Mouse (Mus musculus) MEL (cell line): ENCODE results near the gene Il17ra. TPM values are rescaled to one million over a fixed set of nuclear protein-coding genes. Genes with fewer than 3 reads are reported as not detected.
A peak's percentile ranks its signal among the peaks of the same experiment; 100 is the strongest.

ENCODE experiments used
- DNase-seq: peaks from one replicate; pipeline ENCODE4 v3.0.0; 2011; ENCODE audit warnings: low read depth, low spot score
- H3K27ac ChIP-seq: 2 replicates; pipeline ENCODE4 v1.5.1; 2012; ENCODE audit warnings: low read depth, mild to moderate bottlenecking, control low read depth, low read length, moderate library complexity; ENCODE audit not compliant: control insufficient read depth
- H3K27me3 ChIP-seq, 2 experiments: fragments of 150-350 bp in 1 of 2; sonication (generic) in 1 of 2; 2 replicates each; pipeline ENCODE4 v1.6.1; 2012; ENCODE audit warnings: low read length in 2 of 2, mild to moderate bottlenecking in 2 of 2, improper control_type of control experiment in 1 of 2, moderate library complexity in 1 of 2; ENCODE audit not compliant: insufficient read depth in 2 of 2, control insufficient read depth in 1 of 2
- H3K36me3 ChIP-seq, 2 experiments: 2 replicates each; pipeline ENCODE4 v1.6.1; 2012 to 2014; ENCODE audit warnings: low read length in 2 of 2, improper control_type of control experiment in 1 of 2, inconsistent platforms in 1 of 2, mild to moderate bottlenecking in 1 of 2; ENCODE audit not compliant: insufficient read depth in 2 of 2, control insufficient read depth in 1 of 2
- H3K4me1 ChIP-seq, 2 experiments: fragments of 150-350 bp in 1 of 2; sonication (generic) in 1 of 2; 2 replicates each; pipeline ENCODE4 v1.6.1; 2012; ENCODE audit warnings: low read length in 2 of 2, improper control_type of control experiment in 1 of 2, mild to moderate bottlenecking in 1 of 2; ENCODE audit not compliant: insufficient read depth in 2 of 2, control insufficient read depth in 1 of 2
- H3K4me3 ChIP-seq, 2 experiments: fragments of 150-350 bp in 1 of 2; sonication (generic) in 1 of 2; 2 replicates each; pipeline ENCODE4 v1.5.1; 2012; ENCODE audit warnings: low read depth in 2 of 2, low read length in 2 of 2, mild to moderate bottlenecking in 2 of 2, moderate library complexity in 2 of 2, control low read depth in 1 of 2, improper control_type of control experiment in 1 of 2; ENCODE audit not compliant: control insufficient read depth in 1 of 2, insufficient read depth in 1 of 2
- H3K79me2 ChIP-seq: 2 replicates; pipeline ENCODE4 v1.6.1; 2012; ENCODE audit warnings: mild to moderate bottlenecking, low read length, moderate library complexity; ENCODE audit not compliant: control insufficient read depth, poor library complexity, insufficient read depth
- H3K9ac ChIP-seq: 2 replicates; pipeline ENCODE4 v1.6.1; 2012; ENCODE audit warnings: low read depth, mild to moderate bottlenecking, control low read depth, low read length, moderate library complexity; ENCODE audit not compliant: control insufficient read depth, poor library complexity, severe bottlenecking
- H3K9me3 ChIP-seq: fragments of 150-350 bp; sonication (generic); replicated peaks from 2 replicates; pipeline ENCODE4 v1.6.1; 2012; ENCODE audit warnings: mild to moderate bottlenecking, low read length, improper control_type of control experiment, moderate library complexity; ENCODE audit not compliant: insufficient read depth
- BHLHE40 ChIP-seq: IDR thresholded peaks from 2 replicates; pipeline ENCODE4 v1.6.1; 2012; ENCODE audit warnings: low read depth, mild to moderate bottlenecking, inconsistent platforms, low read length, improper control_type of control experiment, borderline replicate concordance
- CHD2 ChIP-seq: IDR thresholded peaks from 2 replicates; pipeline ENCODE4 v1.6.1; 2011; ENCODE audit warnings: low read length, improper control_type of control experiment
- CTCF ChIP-seq, 3 experiments: IDR thresholded peaks in 2 of 3; conservative IDR thresholded peaks in 1 of 3; 2 replicates each; pipeline ENCODE4 v1.5.1; 2011 to 2012; ENCODE audit warnings: low read length in 3 of 3, low read depth in 2 of 3, mild to moderate bottlenecking in 2 of 3, improper control_type of control experiment in 1 of 3, inconsistent platforms in 1 of 3, mixed read lengths in 1 of 3, moderate library complexity in 1 of 3; ENCODE audit not compliant: control insufficient read depth in 1 of 3, insufficient read depth in 1 of 3, poor library complexity in 1 of 3, severe bottlenecking in 1 of 3
- E2F4 ChIP-seq: IDR thresholded peaks from 2 replicates; pipeline ENCODE4 v1.6.1; 2011; ENCODE audit warnings: low read depth, low read length, improper control_type of control experiment, borderline replicate concordance
- EP300 ChIP-seq, 2 experiments: IDR thresholded peaks; 2 replicates each; pipeline ENCODE4 v1.6.1; 2011; ENCODE audit warnings: improper control_type of control experiment in 2 of 2, low read length in 2 of 2, low read depth in 1 of 2, mild to moderate bottlenecking in 1 of 2
- ETS1 ChIP-seq: IDR thresholded peaks from 2 replicates; pipeline ENCODE4 v1.6.1; 2012; ENCODE audit warnings: low read depth, mild to moderate bottlenecking, inconsistent platforms, low read length, improper control_type of control experiment, moderate library complexity
- GABPA ChIP-seq: IDR thresholded peaks from 2 replicates; pipeline ENCODE4 v1.6.1; 2012; ENCODE audit warnings: low read depth, mild to moderate bottlenecking, inconsistent platforms, low read length, improper control_type of control experiment, moderate library complexity
- HCFC1 ChIP-seq: IDR thresholded peaks from 2 replicates; pipeline ENCODE4 v1.6.1; 2012; ENCODE audit warnings: low read depth, mild to moderate bottlenecking, inconsistent platforms, low read length, improper control_type of control experiment, moderate library complexity
- MAFK ChIP-seq: IDR thresholded peaks from 2 replicates; pipeline ENCODE4 v1.6.1; 2011; ENCODE audit warnings: low read depth, mild to moderate bottlenecking, low read length, improper control_type of control experiment, borderline replicate concordance
- MAX ChIP-seq: IDR thresholded peaks from 2 replicates; pipeline ENCODE4 v1.6.1; 2011; ENCODE audit warnings: low read length, improper control_type of control experiment
- MXI1 ChIP-seq: IDR thresholded peaks from 2 replicates; pipeline ENCODE4 v1.6.1; 2011; ENCODE audit warnings: mild to moderate bottlenecking, low read depth, low read length, improper control_type of control experiment
- MYC ChIP-seq: IDR thresholded peaks from 2 replicates; pipeline ENCODE4 v1.6.1; 2011; ENCODE audit warnings: low read depth, mild to moderate bottlenecking, low read length, improper control_type of control experiment, moderate library complexity
- POLR2A ChIP-seq, 2 experiments: IDR thresholded peaks; 2 replicates each; pipeline ENCODE4 v1.6.1; 2011 to 2012; ENCODE audit warnings: low read length in 2 of 2, mild to moderate bottlenecking in 2 of 2, control low read depth in 1 of 2, improper control_type of control experiment in 1 of 2, low read depth in 1 of 2, moderate library complexity in 1 of 2; ENCODE audit not compliant: control insufficient read depth in 1 of 2, insufficient read depth in 1 of 2, poor library complexity in 1 of 2
- POLR2AphosphoS2 ChIP-seq: IDR thresholded peaks from 2 replicates; pipeline ENCODE4 v1.6.1; 2011; ENCODE audit warnings: low read length, improper control_type of control experiment
- RAD21 ChIP-seq: IDR thresholded peaks from 2 replicates; pipeline ENCODE4 v1.6.1; 2011; ENCODE audit warnings: mild to moderate bottlenecking, low read depth, low read length, improper control_type of control experiment
- RCOR1 ChIP-seq: IDR thresholded peaks from 2 replicates; pipeline ENCODE4 v1.6.1; 2012; ENCODE audit warnings: low read depth, mild to moderate bottlenecking, inconsistent platforms, low read length, improper control_type of control experiment
- SIN3A ChIP-seq: IDR thresholded peaks from 2 replicates; pipeline ENCODE4 v1.6.1; 2012; ENCODE audit warnings: low read length, improper control_type of control experiment, inconsistent platforms
- SMC3 ChIP-seq: IDR thresholded peaks from 2 replicates; pipeline ENCODE4 v1.6.1; 2011; ENCODE audit warnings: low read depth, low read length, improper control_type of control experiment
- TCF12 ChIP-seq: IDR thresholded peaks from 2 replicates; pipeline ENCODE4 v1.6.1; 2014; ENCODE audit warnings: low read depth, mild to moderate bottlenecking, inconsistent platforms, low read length, improper control_type of control experiment, moderate library complexity
- UBTF ChIP-seq: IDR thresholded peaks from 2 replicates; pipeline ENCODE4 v1.6.1; 2012; ENCODE audit warnings: low read depth, mild to moderate bottlenecking, inconsistent platforms, low read length, improper control_type of control experiment, moderate library complexity, borderline replicate concordance; ENCODE audit not compliant: insufficient read depth
- USF1 ChIP-seq: IDR thresholded peaks from 2 replicates; pipeline ENCODE4 v1.6.1; 2014; ENCODE audit warnings: low read depth, mild to moderate bottlenecking, inconsistent platforms, low read length, improper control_type of control experiment, moderate library complexity
- USF2 ChIP-seq, 2 experiments: IDR thresholded peaks; 2 replicates each; pipeline ENCODE4 v1.6.1; 2011 to 2012; ENCODE audit warnings: improper control_type of control experiment in 2 of 2, low read length in 2 of 2, borderline replicate concordance in 1 of 2, inconsistent platforms in 1 of 2, low read depth in 1 of 2, mild to moderate bottlenecking in 1 of 2; ENCODE audit not compliant: insufficient read depth in 1 of 2
- ZC3H11A ChIP-seq: IDR thresholded peaks from 2 replicates; pipeline ENCODE4 v1.6.1; 2012; ENCODE audit warnings: low read depth, mild to moderate bottlenecking, inconsistent platforms, low read length, improper control_type of control experiment
- ZMIZ1 ChIP-seq: IDR thresholded peaks from 2 replicates; pipeline ENCODE4 v1.6.1; 2012; ENCODE audit warnings: low read depth, mild to moderate bottlenecking, inconsistent platforms, low read length, improper control_type of control experiment, moderate library complexity
- polyA plus RNA-seq, 2 experiments: library from polyadenylated mRNA; stranded (reverse) in 1 of 2; unstranded in 1 of 2; fragments of >175 nt in 1 of 2; fragments of >200 nt in 1 of 2; gene quantifications; 2 replicates each; pipeline versions ENCODE4 v1.2.1 to v1.2.4; 2012; ENCODE audit warnings: low replicate concordance in 2 of 2, low read depth in 1 of 2; ENCODE audit not compliant: insufficient read length in 2 of 2, insufficient read depth in 1 of 2, missing spikeins in 1 of 2
- total RNA-seq: library from RNA; depleted of rRNA; stranded (reverse); fragments of 300-350 nt; gene quantifications from 2 replicates; pipeline ENCODE4 v1.2.3, GENCODE M21; 2012

Gene Il17ra
- total and polyA plus RNA-seq, 3 experiments, result 18.0 to 43.3 TPM; not detected in 1

DNA sequence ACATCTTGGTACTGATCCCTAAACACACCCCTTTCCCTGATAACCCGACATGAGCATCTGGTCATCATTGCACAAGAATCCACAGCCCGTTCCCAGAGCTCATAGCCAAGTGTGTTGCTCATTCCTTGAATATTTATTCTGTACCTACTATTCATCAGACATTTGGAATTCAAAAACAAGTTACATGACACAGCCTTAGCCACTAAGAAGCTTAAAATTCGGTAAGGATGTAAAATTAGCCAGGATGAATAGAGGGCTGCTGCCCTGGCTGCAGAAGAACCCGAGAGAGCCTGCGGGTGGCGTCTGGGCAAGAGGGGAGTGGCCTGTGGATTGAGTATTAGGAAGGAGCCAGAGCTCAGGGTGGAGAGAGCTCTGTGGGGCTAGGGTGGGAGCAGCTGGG lies 19.7 kb downstream of the Il17ra start:
- Histone ChIP-seq H3K27ac (no peak overlapping the region), H3K4me1 (peaks cover 9 to 18% of the 10 kb centered on the region in 2 experiments), H3K36me3 (peaks cover 2 to 18% of the 10 kb centered on the region in 2 experiments), H3K27me3 (no peaks in the 10 kb centered on the region), H3K9ac (no peak overlapping the region), H3K4me3 (no peak overlapping the region), H3K9me3 (no peaks in the 10 kb centered on the region), H3K79me2 (no peaks in the 10 kb centered on the region)
- TF ChIP-seq RAD21, result no peak
- DNase-seq, result no peak

GRCm38 (mm10) chr6:120483211-120483626 lies 20.2 kb downstream of the Il17ra start:
- Histone ChIP-seq H3K9ac (no peak overlapping the region), H3K4me3 (no peak overlapping the region), H3K27ac (no peak overlapping the region), H3K9me3 (no peaks in the 10 kb centered on the region), H3K36me3 (peaks cover 2 to 18% of the 10 kb centered on the region in 2 experiments), H3K27me3 (no peaks in the 10 kb centered on the region), H3K4me1 (peaks cover 9 to 18% of the 10 kb centered on the region in 2 experiments), H3K79me2 (no peaks in the 10 kb centered on the region)
- TF ChIP-seq CTCF (IDR thresholded peaks at IDR 0.05 in 2 of 3, conservative IDR thresholded peaks at IDR 0.05 in 1 of 3; ENCODE audit: control insufficient read depth in 1 of 3, insufficient read depth in 1 of 3, low read depth in 2 of 3, low read length in 3 of 3, poor library complexity in 1 of 3, severe bottlenecking in 1 of 3), result peak; percentile 59 to 71 (median 66)
- peak; percentile 39; the same call in 1 of the 2 replicates for TF ChIP-seq SIN3A
- no peak for TF ChIP-seq MXI1
- TF ChIP-seq ZMIZ1, result 0 out of 2 replicates have a peak, but pooled peaks have one; percentile 21
- no peak for TF ChIP-seq MYC
- TF ChIP-seq POLR2A (IDR thresholded peaks at IDR 0.05; ENCODE audit: control insufficient read depth in 1 of 2, insufficient read depth in 1 of 2, low read depth in 1 of 2, low read length in 2 of 2, poor library complexity in 1 of 2), result 0 out of 4 replicates have a peak, but pooled peaks of 1 of the 2 experiments have one; percentile 14
- peak; percentile 53 for TF ChIP-seq RAD21
- no peak for TF ChIP-seq ZC3H11A
- TF ChIP-seq MAFK, result no peak
- peak; percentile 38 for TF ChIP-seq SMC3
- DNase-seq, result peak; percentile 61

DNA sequence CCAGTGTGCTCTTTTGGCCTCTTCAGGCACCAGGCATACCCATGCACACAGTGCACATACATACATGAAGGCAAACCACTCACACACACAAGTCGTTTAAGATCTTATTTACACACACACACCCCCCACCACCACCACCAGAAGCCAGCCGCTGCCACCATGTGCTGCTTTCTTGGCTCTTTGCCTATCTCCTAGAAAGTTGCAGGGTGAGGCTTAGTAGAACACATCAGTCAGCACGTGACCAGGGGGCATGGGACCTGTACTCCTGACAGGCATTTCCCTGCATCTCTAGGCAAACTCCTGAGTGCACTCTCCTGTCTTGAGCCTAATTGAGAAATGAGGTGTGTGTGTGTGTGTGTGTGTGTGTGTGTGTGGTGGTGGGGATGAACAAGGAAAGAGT lies 22.0 kb downstream of the Il17ra start:
- Histone ChIP-seq H3K9me3 (no peaks in the 10 kb centered on the region), H3K79me2 (no peaks in the 10 kb centered on the region), H3K36me3 (peaks cover 0 to 18% of the 10 kb centered on the region in 2 experiments; a peak in 3 of 4 replicates), H3K4me1 (peaks cover 9 to 18% of the 10 kb centered on the region in 2 experiments), H3K4me3 (0 out of 4 replicates have a peak overlapping the region, but pooled peaks of 1 of the 2 experiments have one; percentile 10), H3K27ac (peak overlapping the region; percentile 14; the same call in 1 of the 2 replicates), H3K27me3 (no peaks in the 10 kb centered on the region), H3K9ac (peak overlapping the region; percentile 21)
- peak; percentile 85 for DNase-seq
- no peak for TF ChIP-seq ZMIZ1
- peak; percentile 98 for TF ChIP-seq USF1
- TF ChIP-seq MYC, result peak; percentile 90
- no peak for TF ChIP-seq HCFC1
- TF ChIP-seq BHLHE40, result peak; percentile 98
- TF ChIP-seq CHD2, result no peak
- no peak for TF ChIP-seq POLR2A (IDR thresholded peaks at IDR 0.05; ENCODE audit: control insufficient read depth in 1 of 2, insufficient read depth in 1 of 2, low read depth in 1 of 2, low read length in 2 of 2, poor library complexity in 1 of 2)
- peak; percentile 97 for TF ChIP-seq MXI1
- no peak for TF ChIP-seq GABPA
- peak in 1 of 2 experiments; percentile 58; a peak in 2 of 4 replicates for TF ChIP-seq EP300 (IDR thresholded peaks at IDR 0.05; ENCODE audit: low read depth in 1 of 2, low read length in 2 of 2)
- TF ChIP-seq E2F4, result no peak
- TF ChIP-seq POLR2AphosphoS2, result peak; percentile 45; the same call in 1 of the 2 replicates
- TF ChIP-seq TCF12, result 0 out of 2 replicates have a peak, but pooled peaks have one; percentile 46
- TF ChIP-seq SMC3, result no peak
- TF ChIP-seq USF2 (IDR thresholded peaks at IDR 0.05; ENCODE audit: borderline replicate concordance in 1 of 2, insufficient read depth in 1 of 2, low read depth in 1 of 2, low read length in 2 of 2), result peak; percentile 67 to 88
- TF ChIP-seq RCOR1, result peak; percentile 14; the same call in 1 of the 2 replicates
- TF ChIP-seq MAX, result peak; percentile 95
- no peak for TF ChIP-seq UBTF
- peak; percentile 88 for TF ChIP-seq ETS1
